Mouse (Mus musculus) cortical plate, adult 2 months (tissue): ENCODE measurements at regions not wholly inside any gene's neighbourhood (a gene's known extent, or its start where the extent isn't known, plus 50 kb on each side); places are given as distances from the start of the nearest gene placed in this dataset.

ENCODE experiments used
- CTCF ChIP-seq: fragments of 200-500 bp; IDR thresholded peaks from 2 replicates; pipeline ENCODE4 v1.5.1; 2011; ENCODE audit warnings: mild to moderate bottlenecking, control low read depth, low read length; ENCODE audit not compliant: insufficient read depth; ENCODE audit errors: extremely low read depth
- POLR2A ChIP-seq: fragments of 200-500 bp; IDR thresholded peaks from 2 replicates; pipeline ENCODE4 v1.6.1; 2011; ENCODE audit warnings: mild to moderate bottlenecking, low read length, control low read depth; ENCODE audit not compliant: insufficient read depth; ENCODE audit errors: extremely low read depth

GRCm38 (mm10) chr8:88010566-88010965, 51.2 kb upstream of the Zfp423 start:
- TF ChIP-seq POLR2A (no peak), CTCF (peak; percentile 50)
